Mouse (Mus musculus): ENCODE results near the gene Pde4d.

The Pde4d gene

DNA sequence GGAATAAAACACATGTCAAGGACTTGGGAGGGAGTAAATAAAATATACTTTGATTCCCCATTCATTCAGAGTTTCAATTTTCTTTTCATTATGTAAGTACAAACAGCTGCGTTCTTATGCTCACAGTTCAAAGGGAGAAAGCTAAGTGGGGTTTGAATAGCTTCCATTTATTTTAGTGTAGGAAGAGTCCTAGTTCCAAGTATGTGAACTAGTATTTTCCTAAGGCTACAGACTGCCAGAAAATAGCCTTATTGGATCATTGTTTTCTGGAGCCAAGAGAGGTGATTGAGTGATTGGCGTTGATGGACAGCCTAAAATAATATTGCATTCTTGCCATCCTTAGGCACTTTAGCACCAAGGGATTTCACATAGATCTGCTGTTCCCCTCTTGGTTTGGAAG, 41.1 kb downstream of the Pde4d start:
- no peak for DNase-seq (ENCODE audit: extremely low spot score)

DNA sequence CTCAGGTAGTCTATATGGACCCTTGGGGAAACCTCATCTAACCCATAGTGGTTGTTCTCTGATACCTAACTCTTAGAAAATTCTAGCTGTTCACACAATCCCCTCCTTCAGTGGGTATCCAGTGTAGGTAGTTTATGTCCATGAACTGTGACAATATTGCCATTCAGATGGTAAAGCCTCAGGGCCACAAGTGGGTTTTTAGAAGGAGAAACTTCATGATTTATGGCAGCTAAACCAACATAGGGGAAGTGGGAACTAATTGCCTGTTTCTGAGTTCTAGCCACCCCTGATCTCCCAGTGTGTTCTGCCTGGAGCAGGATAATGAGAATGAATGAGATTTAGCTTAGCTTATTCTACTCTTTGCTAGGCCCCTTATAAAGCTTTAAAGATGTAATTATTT, 43.1 kb downstream of the Pde4d start:
- no peak for DNase-seq (ENCODE audit: extremely low spot score)

DNA sequence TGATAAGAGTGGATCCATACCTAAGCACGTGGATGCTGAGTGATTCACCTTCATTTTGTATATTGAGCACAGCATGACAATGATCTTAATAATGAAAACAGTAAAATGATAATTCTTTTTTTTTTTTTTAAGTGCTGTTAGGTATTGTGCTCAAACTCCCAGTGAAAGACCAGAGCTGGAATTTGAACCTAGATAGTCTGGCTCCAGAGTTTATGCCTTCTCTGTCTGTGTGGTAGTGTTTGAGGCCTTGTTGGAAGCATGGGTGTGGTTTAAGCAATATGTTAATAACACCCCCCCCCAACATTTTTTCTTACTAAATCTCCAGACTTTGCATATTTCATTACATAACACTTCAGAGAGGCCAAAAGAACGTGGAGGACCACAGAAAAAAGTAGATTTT, 44.6 kb downstream of the Pde4d start:
- DNase-seq (ENCODE audit: extremely low spot score): no peak

GRCm38 (mm10) chr13:108497768-108498167, 48.0 kb downstream of the Pde4d start:
- no peak for DNase-seq (ENCODE audit: extremely low spot score)

- DNase-seq (ENCODE audit: extremely low spot score): no peak
These were observed 48.5 kb downstream of the Pde4d start for GRCm38 (mm10) chr13:108498247-108498743.

DNA sequence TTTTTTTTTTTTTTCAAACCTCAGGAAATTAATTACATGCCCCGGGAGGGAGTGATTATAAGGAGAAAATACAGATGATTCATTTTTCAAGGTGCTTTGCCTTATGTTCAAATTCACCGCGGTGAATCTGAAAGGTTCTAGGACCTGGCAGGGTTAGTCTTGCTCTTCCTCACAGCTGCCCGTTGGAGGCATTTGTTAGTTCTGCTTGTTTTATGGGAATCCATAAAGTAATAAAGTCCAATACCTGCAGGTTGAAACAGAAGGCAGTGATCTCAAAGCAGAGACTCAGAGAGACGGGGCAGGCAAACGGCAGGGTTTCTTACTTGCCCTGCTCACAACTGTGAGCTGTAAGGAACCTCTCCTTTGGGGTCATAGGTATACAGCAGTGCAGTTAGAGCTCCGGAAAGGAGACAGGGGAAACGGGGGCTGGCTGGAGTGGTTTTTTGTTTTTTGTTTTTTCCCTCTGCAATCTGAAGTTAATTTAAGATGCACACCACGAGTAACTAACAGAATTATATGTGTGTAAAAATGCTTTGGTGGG, 49.1 kb downstream of the Pde4d start:
- no peak for DNase-seq (ENCODE audit: extremely low spot score)

DNA sequence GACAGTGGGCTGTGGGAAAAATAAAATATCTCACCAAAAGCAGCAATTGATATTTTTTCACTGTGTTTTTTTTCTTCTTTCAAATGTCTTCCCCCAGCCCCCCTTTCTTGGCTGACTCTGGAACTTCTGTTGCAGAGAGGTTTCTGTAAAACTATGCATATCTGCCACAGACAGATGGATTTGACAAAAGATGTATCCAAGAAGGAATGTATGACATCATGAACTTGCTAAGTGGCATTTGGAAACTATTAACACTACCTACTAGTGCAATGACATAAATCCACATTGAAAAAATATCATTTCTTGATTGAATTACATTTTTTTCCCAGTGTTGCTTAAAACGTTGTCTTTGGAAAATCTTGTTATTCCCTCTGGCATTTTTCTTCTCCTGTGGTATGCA, 51.6 kb downstream of the Pde4d start:
- DNase-seq (ENCODE audit: extremely low spot score): no peak

GRCm38 (mm10) chr13:108524548-108524947, 74.8 kb downstream of the Pde4d start:
- no peak for DNase-seq (ENCODE audit: extremely low spot score)

GRCm38 (mm10) chr13:108524969-108525368, 75.2 kb downstream of the Pde4d start:
- no peak for DNase-seq (ENCODE audit: extremely low spot score)

GRCm38 (mm10) chr13:108526258-108527007, 76.7 kb downstream of the Pde4d start:
- no peak for DNase-seq (ENCODE audit: extremely low spot score)

DNA sequence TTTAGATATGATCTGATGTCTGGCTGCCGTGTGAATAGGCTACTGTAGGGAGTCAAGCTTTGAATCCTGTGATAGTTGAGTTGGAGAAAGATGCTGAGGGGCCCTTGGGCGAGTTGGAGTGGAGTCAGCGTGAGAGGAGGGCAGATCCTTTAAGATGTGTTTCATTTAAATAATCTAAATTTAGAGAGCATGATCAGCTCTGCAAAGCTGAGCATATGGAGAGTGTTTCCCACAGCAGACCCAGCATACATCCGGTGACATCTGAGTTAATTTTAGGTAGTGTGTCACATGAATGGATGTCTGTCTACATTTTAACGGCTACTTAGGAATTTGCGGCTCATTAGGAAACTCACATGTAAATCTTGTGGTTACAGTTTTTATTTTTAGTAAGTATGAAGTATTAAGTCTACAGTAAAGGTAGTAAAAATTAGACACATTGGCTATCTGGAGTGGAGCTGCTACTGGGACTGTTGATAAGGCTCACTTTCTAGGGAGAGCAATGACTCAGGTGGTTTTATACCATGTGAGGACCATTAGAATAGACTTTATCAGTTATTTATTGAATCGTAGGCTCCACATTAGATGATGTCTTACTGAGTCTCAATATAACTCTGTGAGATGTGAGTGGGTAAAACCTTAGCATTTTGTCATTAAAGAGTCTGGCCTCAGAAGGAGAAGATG, 77.5 kb downstream of the Pde4d start:
- DNase-seq (ENCODE audit: extremely low spot score): no peak

DNA sequence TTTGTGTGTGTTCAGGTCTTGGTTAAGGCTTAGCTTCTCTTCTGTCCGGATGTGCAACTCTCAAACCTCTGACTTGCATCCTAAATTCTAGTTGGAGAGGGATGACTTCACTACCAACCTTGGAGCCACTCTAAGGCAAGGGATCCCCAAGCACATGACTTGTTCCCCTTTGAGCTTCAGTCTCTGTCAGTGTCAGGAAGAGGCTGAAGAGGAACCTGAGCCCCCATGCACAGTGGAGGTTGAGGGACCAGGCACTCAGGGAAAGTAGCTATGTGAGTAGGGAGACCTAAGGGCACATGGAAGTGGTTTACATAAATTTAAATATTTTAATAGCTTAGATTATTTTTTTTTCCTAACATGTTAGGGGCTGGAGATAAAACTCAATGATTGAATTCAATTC, 78.6 kb downstream of the Pde4d start:
- no peak for DNase-seq (ENCODE audit: extremely low spot score)

GRCm38 (mm10) chr13:108532875-108533274, 83.1 kb downstream of the Pde4d start:
- no peak for DNase-seq (ENCODE audit: extremely low spot score)

- no peak for DNase-seq (ENCODE audit: extremely low spot score)
These were observed 86.7 kb downstream of the Pde4d start for GRCm38 (mm10) chr13:108536436-108536835.

- DNase-seq (ENCODE audit: extremely low spot score): no peak
These were observed 87.2 kb downstream of the Pde4d start for GRCm38 (mm10) chr13:108536951-108537350.

DNA sequence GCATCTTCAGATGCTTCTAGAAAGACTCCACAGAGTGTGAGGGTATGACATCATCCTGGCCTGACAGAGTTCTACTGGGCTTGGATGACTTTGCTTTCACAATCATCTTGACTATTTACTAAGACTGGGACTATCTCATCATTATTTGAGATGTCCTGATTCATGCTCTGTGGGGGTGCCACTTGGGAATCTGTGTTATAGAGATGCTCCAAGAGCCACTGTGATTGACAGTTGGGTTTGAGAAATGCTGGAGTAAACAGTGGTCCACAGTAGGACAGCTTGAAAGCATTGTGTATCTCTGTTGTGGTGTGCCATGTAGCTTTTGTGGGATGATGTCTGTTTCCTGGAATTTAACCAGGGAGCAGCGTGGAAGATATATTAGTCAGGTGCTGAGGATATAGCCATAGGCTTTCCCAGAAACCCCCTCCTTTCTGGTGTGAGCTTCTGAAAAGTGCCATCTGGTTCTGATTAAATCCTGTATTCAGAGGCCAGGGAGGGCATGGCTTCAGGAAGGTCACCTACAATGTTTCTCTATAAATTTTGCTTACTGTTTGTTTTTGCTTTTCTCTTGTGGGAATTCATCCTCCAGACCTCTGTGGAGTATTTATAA, 89.1 kb downstream of the Pde4d start:
- DNase-seq (ENCODE audit: extremely low spot score): peak; percentile 31

DNA sequence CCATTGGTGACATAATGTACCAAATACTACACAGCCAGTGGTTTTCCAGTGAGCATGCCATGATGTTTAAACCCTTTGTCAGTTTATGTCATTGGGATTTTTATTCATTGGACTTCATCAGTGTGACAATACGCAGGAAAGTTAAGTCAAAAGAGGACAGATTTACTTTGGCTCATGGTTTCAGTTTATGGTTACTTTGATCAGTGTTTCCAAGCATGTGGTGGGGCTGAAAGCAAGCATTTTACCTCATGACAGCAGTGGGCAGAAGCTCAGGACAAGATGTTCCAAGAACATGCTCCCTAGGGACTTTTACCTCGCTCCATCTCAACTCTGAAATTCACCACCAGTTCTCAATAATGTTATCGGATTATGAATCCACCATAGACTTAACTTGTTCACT, 91.7 kb downstream of the Pde4d start:
- no peak for DNase-seq (ENCODE audit: extremely low spot score)

GRCm38 (mm10) chr13:108542342-108542761, 92.6 kb downstream of the Pde4d start:
- DNase-seq (ENCODE audit: extremely low spot score): no peak

DNA sequence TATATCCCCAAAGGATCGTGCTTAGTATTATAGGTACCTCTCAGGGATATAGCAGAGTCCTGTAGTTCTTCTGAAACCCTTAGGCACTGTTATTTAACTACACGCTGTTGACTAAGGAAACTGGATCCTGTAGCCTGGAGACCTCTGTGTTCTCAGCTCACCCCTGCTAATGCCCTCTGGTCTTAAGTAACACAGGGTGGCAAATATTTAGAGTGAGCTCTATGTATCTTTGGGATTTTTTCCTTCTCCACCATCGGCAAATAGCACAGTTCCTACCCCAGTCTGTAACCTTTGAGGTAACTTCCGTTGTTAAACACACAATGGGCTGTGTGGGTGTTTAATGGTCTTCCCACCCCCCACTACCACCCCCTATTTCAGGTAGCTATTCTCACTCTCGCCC, 102.5 kb downstream of the Pde4d start:
- no peak for DNase-seq (ENCODE audit: extremely low spot score)

GRCm38 (mm10) chr13:108552995-108553394, 103.2 kb downstream of the Pde4d start:
- DNase-seq (ENCODE audit: extremely low spot score): no peak

DNA sequence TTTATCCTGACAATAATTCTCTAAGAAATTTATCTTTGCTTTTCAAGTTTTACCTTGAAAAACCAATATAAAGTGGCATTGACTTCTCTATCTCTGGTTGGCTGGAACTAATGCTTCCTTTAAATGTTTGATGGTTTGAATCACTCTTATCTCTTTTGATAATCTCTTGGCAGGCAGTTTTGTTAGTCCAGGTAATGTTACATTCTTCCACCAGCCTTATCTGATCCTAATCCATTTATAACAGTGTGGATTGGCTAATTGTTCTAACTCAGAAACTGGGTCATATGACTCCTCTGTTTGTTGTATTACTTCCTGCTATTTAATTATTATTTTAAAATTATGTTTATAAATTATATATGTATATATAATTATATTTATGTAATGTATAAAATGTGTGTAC, 105.2 kb downstream of the Pde4d start:
- DNase-seq (ENCODE audit: extremely low spot score): no peak

GRCm38 (mm10) chr13:108596938-108597337, 147.2 kb downstream of the Pde4d start:
- no peak for DNase-seq (ENCODE audit: extremely low spot score)

DNA sequence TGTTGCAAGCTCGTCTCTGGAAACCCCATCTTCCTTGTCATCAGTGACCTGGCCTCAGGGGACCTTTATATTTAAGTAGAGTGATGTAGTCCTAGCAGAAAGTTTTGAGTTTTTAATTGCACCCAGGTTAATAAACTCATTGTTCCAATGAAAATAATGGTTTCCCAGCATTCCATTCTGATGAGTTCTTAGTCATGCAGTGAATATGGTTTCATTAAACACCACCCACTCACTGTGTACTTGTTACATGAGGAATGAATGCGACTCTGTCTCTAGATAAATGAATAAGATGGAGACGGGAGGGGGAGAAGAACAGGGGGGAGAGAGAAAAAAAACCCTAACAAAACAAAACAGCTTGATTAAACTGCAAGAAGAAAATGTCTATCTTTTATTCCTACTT, 148.9 kb downstream of the Pde4d start:
- no peak for DNase-seq (ENCODE audit: extremely low spot score)

Measured in embryo, embryonic 9.5 days (tissue).